ENCODE assay signal across 33 mouse cellular contexts in the genomic region with DNA sequence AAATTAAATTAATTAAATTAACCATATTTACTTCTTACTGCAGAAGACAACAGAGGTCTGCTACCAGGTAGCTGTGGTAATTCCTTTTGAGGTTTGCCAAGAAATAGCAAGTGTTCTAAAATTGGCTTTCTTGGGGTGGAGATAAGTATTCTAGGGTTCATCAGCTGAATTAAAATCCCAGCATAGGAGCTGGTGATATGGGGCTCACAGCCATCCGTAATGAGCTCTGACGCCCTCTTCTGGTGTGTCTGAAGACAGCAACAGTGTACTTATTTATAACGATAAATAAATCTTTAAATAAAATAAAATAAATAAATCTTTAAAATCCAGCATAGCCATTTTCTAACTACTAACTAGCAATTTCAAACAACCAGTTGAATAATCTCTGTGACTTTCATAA. TPM values are rescaled to one million over a fixed set of nuclear protein-coding genes. Genes with fewer than 3 reads are reported as not detected.
DNase-seq lines count a peak whose midpoint lies in the region; ATAC-seq and TF ChIP-seq lines count a peak whose summit lies in the region.
"Had no signal": no experiment of that assay in that cellular context is flagged by ENCODE, and none has a peak within 500 bp of the region (broad histone marks: within the 10 kb centered on the region; RNA-seq: fewer than 3 reads in every experiment).

No protein-coding gene starts in this region.

- no peak overlapping the region for H3K9ac ChIP-seq in heart, adult 2 months (ENCODE audit: low read depth, low read length)
- H3K9ac ChIP-seq in liver, embryonic 12.5 days: peak overlapping the region; percentile 8; the same call in 1 of the 2 replicates
- H3K9ac ChIP-seq in liver, embryonic 11.5 days (ENCODE audit: low read depth, low read length): no peak overlapping the region
- H3K9ac ChIP-seq: heart, embryonic 15.5 days; hindbrain, embryonic 12.5 days; intestine, embryonic 15.5 days; lung, embryonic 14.5 days; stomach, embryonic 15.5 days had no signal

- no peak for TF ChIP-seq EP300 in heart, adult 2 months (IDR thresholded peaks at IDR 0.05; ENCODE audit: insufficient read depth, low read depth, low read length)

- H3K36me3 ChIP-seq in heart, adult 2 months (ENCODE audit: control insufficient read depth, insufficient read depth, low read length): no peaks in the 10 kb centered on the region
- H3K36me3 ChIP-seq in liver, embryonic 12.5 days: no peaks in the 10 kb centered on the region
- H3K36me3 ChIP-seq in liver, embryonic 11.5 days (ENCODE audit: control insufficient read depth, insufficient read depth, low read length): no peaks in the 10 kb centered on the region
- no peaks in the 10 kb centered on the region for H3K36me3 ChIP-seq in E14TG2a.4 (ENCODE audit: insufficient read depth, low read length)
- H3K36me3 ChIP-seq: heart, embryonic 10.5 days; heart, embryonic 15.5 days; hindbrain, embryonic 12.5 days; intestine, embryonic 15.5 days; stomach, embryonic 15.5 days had no signal

- peaks cover 2% of the 10 kb centered on the region; the same call in 1 of the 2 replicates for H3K4me1 ChIP-seq in heart, adult 2 months (ENCODE audit: control insufficient read depth, insufficient read depth, low read length)
- peaks cover 48% of the 10 kb centered on the region for H3K4me1 ChIP-seq in liver, embryonic 12.5 days
- H3K4me1 ChIP-seq in liver, embryonic 11.5 days (replicated peaks; ENCODE audit: control insufficient read depth, insufficient read depth, low read length): peaks cover 16% of the 10 kb centered on the region
- peaks cover 29% of the 10 kb centered on the region for H3K4me1 ChIP-seq in E14TG2a.4 (replicated peaks; ENCODE audit: low read depth, low read length)

- CTCF ChIA-PET in Patski (lab: Charles Lee): interaction anchor here (7.1 kb wide), 1 partner anchor 39 kb away, joined by 137 read pairs; a partner anchor contains a TSS

- no peak overlapping the region for H3K4me2 ChIP-seq in liver, embryonic 12.5 days
- no peak overlapping the region for H3K4me2 ChIP-seq in liver, embryonic 11.5 days
- H3K4me2 ChIP-seq: heart, embryonic 15.5 days; hindbrain, embryonic 12.5 days; intestine, embryonic 15.5 days; stomach, embryonic 15.5 days had no signal

- H3K79me2 ChIP-seq in heart, adult 2 months (replicated peaks; ENCODE audit: control insufficient read depth, insufficient read depth, low read length): no peaks in the 10 kb centered on the region

- H3K9me3 ChIP-seq in liver, embryonic 12.5 days (replicated peaks): no peaks in the 10 kb centered on the region
- H3K9me3 ChIP-seq in liver, embryonic 11.5 days (ENCODE audit: control insufficient read depth, low read length): no peaks in the 10 kb centered on the region
- H3K9me3 ChIP-seq in E14TG2a.4 (ENCODE audit: low read length): no peaks in the 10 kb centered on the region
- H3K9me3 ChIP-seq: heart, embryonic 10.5 days; heart, embryonic 15.5 days; hindbrain, embryonic 12.5 days; intestine, embryonic 15.5 days; stomach, embryonic 15.5 days had no signal

- intact Hi-C loops in heart, adult 2 months (cut with DNase I): loop anchor here (2.0 to 10.0 kb wide), 4 partner anchors 15 to 1985 kb away; a partner anchor contains a TSS
- intact Hi-C loops in heart, postnatal 25 days (cut with DNase I): loop anchor here (5.0 kb wide), 1 partner anchor 1657 kb away; a partner anchor contains a TSS

- POLR2A ChIA-PET in Patski (lab: Charles Lee): interaction anchor here (1.3 to 2.6 kb wide), 2 partner anchors 34 to 40 kb away, joined by 4 to 12 read pairs; no protein-coding TSS in a partner anchor

- ATAC-seq in liver, embryonic 12.5 days: no peak
- ATAC-seq in liver, embryonic 11.5 days (replicated peaks; ENCODE audit: low FRiP score): no peak
- no peak for ATAC-seq in Patski
- ATAC-seq: CD4-positive, CD25-positive, alpha-beta regulatory T cell, adult 4 months; forebrain, embryonic 16.5 days; hindbrain, postnatal 0 days; intestine, embryonic 15.5 days; midbrain, embryonic 16.5 days had no signal

- no peak for TF ChIP-seq POLR2A in heart, adult 2 months (IDR thresholded peaks at IDR 0.05; ENCODE audit: insufficient read depth, low read depth, low read length)

- H3K27ac ChIP-seq in heart, adult 2 months: no peak overlapping the region
- H3K27ac ChIP-seq in liver, embryonic 12.5 days: no peak overlapping the region
- no peak overlapping the region for H3K27ac ChIP-seq in liver, embryonic 11.5 days (ENCODE audit: low read depth, low read length)
- H3K27ac ChIP-seq: hindbrain, embryonic 12.5 days; intestine, embryonic 15.5 days had no signal

- WGBS in heart, adult 2 months: 67% methylated on average over 3 of the region's 3 CpGs
- WGBS in liver, embryonic 12.5 days (ENCODE audit: insufficient replicate concordance): 57% methylated on average over 3 of the region's 3 CpGs
- 69% methylated on average over 3 of the region's 3 CpGs for WGBS in liver, embryonic 11.5 days

- H3K27me3 ChIP-seq in heart, adult 2 months (ENCODE audit: control insufficient read depth, insufficient read depth, low read length): no peaks in the 10 kb centered on the region
- H3K27me3 ChIP-seq in liver, embryonic 12.5 days (replicated peaks): no peaks in the 10 kb centered on the region
- H3K27me3 ChIP-seq in liver, embryonic 11.5 days (replicated peaks; ENCODE audit: control insufficient read depth, insufficient read depth, low read length): no peaks in the 10 kb centered on the region
- H3K27me3 ChIP-seq in E14TG2a.4 (ENCODE audit: insufficient read depth, low read length): peaks cover 4% of the 10 kb centered on the region; the same call in 1 of the 2 replicates
- no peaks in the 10 kb centered on the region for H3K27me3 ChIP-seq in Patski
- H3K27me3 ChIP-seq: heart, embryonic 15.5 days; hindbrain, embryonic 12.5 days; intestine, embryonic 15.5 days; stomach, embryonic 15.5 days had no signal

- in situ Hi-C loops in Patski (cut with MboI; ENCODE audit: low pct_unique_long_range_greater_than_20kb): loop anchor here (10.0 kb wide), 2 partner anchors 135 to 1665 kb away; a partner anchor contains a TSS

- H3K4me3 ChIP-seq in heart, adult 2 months: no peak overlapping the region
- H3K4me3 ChIP-seq in liver, embryonic 12.5 days: no peak overlapping the region
- no peak overlapping the region for H3K4me3 ChIP-seq in liver, embryonic 11.5 days (ENCODE audit: low read depth, low read length)
- H3K4me3 ChIP-seq in E14TG2a.4 (replicated peaks; ENCODE audit: low read length): no peak overlapping the region
- H3K4me3 ChIP-seq: heart, embryonic 10.5 days; heart, embryonic 15.5 days; hindbrain, embryonic 12.5 days; intestine, embryonic 15.5 days; stomach, embryonic 15.5 days had no signal

- TF ChIP-seq CTCF in heart, adult 2 months (IDR thresholded peaks at IDR 0.05): peak; percentile 26
- peak; percentile 20 for TF ChIP-seq CTCF in E14TG2a.4 (conservative IDR thresholded peaks at IDR 0.05; ENCODE audit: low read length)
- TF ChIP-seq CTCF in Patski (IDR thresholded peaks at IDR 0.05): peak; percentile 33

- DNase-seq in heart, adult 2 months: no peak
- no peak for DNase-seq in heart, postnatal 25 days (ENCODE audit: low spot score)
- DNase-seq in liver, embryonic 11.5 days (ENCODE audit: low spot score): no peak
- no peak for DNase-seq in Patski (ENCODE audit: low read depth, low spot score)
- no peak for DNase-seq in embryo, embryonic 10 days (ENCODE audit: low spot score)
- no peak for DNase-seq in cerebellum, adult 9-11 months
- DNase-seq: adrenal gland, postnatal 10 days; cerebellum, adult 11-12 months; gastrocnemius, postnatal 10 days; heart, postnatal 36 days; kidney, adult 9 months; lung, embryonic 14.5 days; lung, postnatal 14 days; right cerebral cortex, postnatal 25 days had no signal

RNA-seq across cellular contexts. Expression of a gene that starts 1.5 kb away (rescaled TPM):
- 10 to 100 TPM; 42.3 to 45.8 TPM for total RNA-seq in heart, adult 2 months (2021)
- 1.5 and 3.2 TPM in 2 replicates for polyA plus RNA-seq in heart, adult 2 months (2012; rRNA removed)
- total RNA-seq in heart, postnatal 25 days (2021): 10 to 100 TPM; 42.4 to 60.8 TPM
- polyA plus RNA-seq in liver, embryonic 12.5 days (2016; fragmentation: Nextera tagmentation; extraction: Ambion mirVana): 8.6 and 11.6 TPM in 2 replicates
- 5.1 and 5.2 TPM in 2 replicates for polyA plus RNA-seq in liver, embryonic 11.5 days (2014; fragmentation: Nextera tagmentation; extraction: Ambion mirVana)
- polyA plus RNA-seq in Patski (2021): 0.36 TPM

RNA-seq across cellular contexts. Expression of a gene that starts 4.2 kb away (rescaled TPM):
- not detected for total RNA-seq in heart, adult 2 months (2021)
- not detected in 2 replicates for polyA plus RNA-seq in heart, adult 2 months (2012; rRNA removed)
- total RNA-seq in heart, postnatal 25 days (2021): not detected
- polyA plus RNA-seq in liver, embryonic 12.5 days (2016; fragmentation: Nextera tagmentation; extraction: Ambion mirVana): not detected in 2 replicates
- not detected in 2 replicates for polyA plus RNA-seq in liver, embryonic 11.5 days (2014; fragmentation: Nextera tagmentation; extraction: Ambion mirVana)
- 4.6 TPM for polyA plus RNA-seq in Patski (2021)
- total RNA-seq: granulocyte monocyte progenitor cell, adult 5-6 weeks; heart, postnatal 36 days; layer of hippocampus, postnatal 10 days; left cerebral cortex, adult 18-20 months; left cerebral cortex, postnatal 36 days; liver, adult 2 months had no signal
- polyA plus RNA-seq: CD4-positive, CD25-positive, alpha-beta regulatory T cell, adult 4 months; embryonic facial prominence, embryonic 11.5 days; forebrain, embryonic 16.5 days; hindbrain, embryonic 12.5 days; hindbrain, postnatal 0 days; intestine, embryonic 15.5 days; large intestine, adult 2 months; liver, adult 2 months; lung, embryonic 14.5 days; midbrain, embryonic 16.5 days; neural tube, embryonic 11.5 days had no signal

RNA-seq across cellular contexts. Expression of a gene that starts 10.9 kb away (rescaled TPM):
- 10 to 100 TPM; 58.9 to 62.8 TPM for total RNA-seq in heart, adult 2 months (2021)
- polyA plus RNA-seq in heart, adult 2 months (2012; rRNA removed): 16.8 and 21.1 TPM in 2 replicates
- 10 to 100 TPM; 48.9 to 50.3 TPM for total RNA-seq in heart, postnatal 25 days (2021)
- 4.9 and 5.7 TPM in 2 replicates for polyA plus RNA-seq in liver, embryonic 12.5 days (2016; fragmentation: Nextera tagmentation; extraction: Ambion mirVana)
- 6.1 and 7.2 TPM in 2 replicates for polyA plus RNA-seq in liver, embryonic 11.5 days (2014; fragmentation: Nextera tagmentation; extraction: Ambion mirVana)
- 5.8 TPM for polyA plus RNA-seq in Patski (2021)

RNA-seq across cellular contexts. Expression of a gene that starts 15.8 kb away (rescaled TPM):
- total RNA-seq in heart, adult 2 months (2021): 10 to 100 TPM; 73.4 to 78.7 TPM
- 119 and 135 TPM in 2 replicates for polyA plus RNA-seq in heart, adult 2 months (2012; rRNA removed)
- total RNA-seq in heart, postnatal 25 days (2021): 10 to 100 TPM; 73.7 to 74.9 TPM
- 75.3 and 75.6 TPM in 2 replicates for polyA plus RNA-seq in liver, embryonic 12.5 days (2016; fragmentation: Nextera tagmentation; extraction: Ambion mirVana)
- polyA plus RNA-seq in liver, embryonic 11.5 days (2014; fragmentation: Nextera tagmentation; extraction: Ambion mirVana): 31.9 and 35.7 TPM in 2 replicates
- 60.2 TPM for polyA plus RNA-seq in Patski (2021)

RNA-seq across cellular contexts. Expression of a gene that starts 16.0 kb away (rescaled TPM):
- 1 to 10 TPM; 1.3 to 1.6 TPM for total RNA-seq in heart, adult 2 months (2021)
- 0.57 and 0.76 TPM in 2 replicates for polyA plus RNA-seq in heart, adult 2 months (2012; rRNA removed)
- total RNA-seq in heart, postnatal 25 days (2021): 1 to 10 TPM; 1.5 to 1.9 TPM
- polyA plus RNA-seq in liver, embryonic 12.5 days (2016; fragmentation: Nextera tagmentation; extraction: Ambion mirVana): 0.91 and 1.3 TPM in 2 replicates
- polyA plus RNA-seq in liver, embryonic 11.5 days (2014; fragmentation: Nextera tagmentation; extraction: Ambion mirVana): 0.79 and 1.5 TPM in 2 replicates
- 0.92 TPM for polyA plus RNA-seq in Patski (2021)
